Mouse (Mus musculus) lung, postnatal 0 days (tissue): Measurements from ENCODE around the gene Prap1. TPM values are rescaled to one million over a fixed set of nuclear protein-coding genes. Genes with fewer than 3 reads are reported as not detected.

Source experiments
- ATAC-seq: fragments of 200-750 bp; cut with Nextera tagmentation; 2 replicates; pipeline ENCODE4 v1.8.0; 2017; ENCODE audit warnings: moderate library complexity
- DNase-seq: peaks from one replicate; pipeline ENCODE4 v3.0.0-alpha.2; 2016; ENCODE audit warnings: low spot score
- H3K27ac ChIP-seq: fragments of 300-500 bp; sonication (generic); 2 replicates; pipeline ENCODE4 v1.5.1; 2014; ENCODE audit warnings: antibody characterized with exemption, mild to moderate bottlenecking, low read length, mixed read lengths
- H3K27me3 ChIP-seq: fragments of 300-500 bp; sonication (generic); replicated peaks from 2 replicates; pipeline ENCODE4 v1.6.1; 2014; ENCODE audit warnings: low read length, mixed read lengths; ENCODE audit not compliant: insufficient read depth
- H3K36me3 ChIP-seq: fragments of 300-500 bp; sonication (generic); 2 replicates; pipeline ENCODE4 v1.6.1; 2014; ENCODE audit warnings: low read length, mixed read lengths; ENCODE audit not compliant: insufficient read depth
- H3K4me1 ChIP-seq: fragments of 300-500 bp; sonication (generic); 2 replicates; pipeline ENCODE4 v1.6.1; 2014; ENCODE audit warnings: antibody characterized with exemption, low read depth, low read length, mixed read lengths; ENCODE audit not compliant: insufficient read depth
- H3K4me2 ChIP-seq: fragments of 300-500 bp; sonication (generic); replicated peaks from 2 replicates; pipeline ENCODE4 v1.6.1; 2014; ENCODE audit warnings: low read depth, mild to moderate bottlenecking, low read length, moderate library complexity, mixed read lengths
- H3K4me3 ChIP-seq: fragments of 300-500 bp; sonication (generic); 2 replicates; pipeline ENCODE4 v1.5.1; 2014; ENCODE audit warnings: low read depth, low read length
- H3K9ac ChIP-seq: fragments of 300-500 bp; sonication (generic); replicated peaks from 2 replicates; pipeline ENCODE4 v1.6.1; 2014; ENCODE audit warnings: low read depth, mild to moderate bottlenecking
- H3K9me3 ChIP-seq: fragments of 300-500 bp; sonication (generic); 2 replicates; pipeline ENCODE4 v1.6.1; 2016; ENCODE audit warnings: low read length, mixed read lengths
- CTCF ChIP-seq: IDR thresholded peaks from 2 replicates; pipeline ENCODE4 v1.5.1; 2016; ENCODE audit warnings: antibody characterized with exemption, mild to moderate bottlenecking
- EP300 ChIP-seq: IDR thresholded peaks from 2 replicates; pipeline ENCODE4 v1.6.1; 2016; ENCODE audit warnings: antibody characterized with exemption, mild to moderate bottlenecking, control low read depth
- WGBS: fragments of 180-500 bp; shearing (Covaris S2); extraction: QIAGEN DNeasy Blood & Tissue Kit; methylation state at CpG from one replicate; pipeline ENCODE4 v1.1.7; 2014; 5-methylcytosine and 5-hydroxymethylcytosine counted together
- polyA plus RNA-seq: library from polyadenylated mRNA; unstranded; fragments of >200 nt; fragmentation: Nextera tagmentation; extraction: Ambion mirVana; gene quantifications from 2 replicates; pipeline ENCODE4 v1.2.1, GENCODE M21; 2015

The Prap1 gene
- polyA plus RNA-seq, 1 experiment from 2014 or later, result not detected

DNA sequence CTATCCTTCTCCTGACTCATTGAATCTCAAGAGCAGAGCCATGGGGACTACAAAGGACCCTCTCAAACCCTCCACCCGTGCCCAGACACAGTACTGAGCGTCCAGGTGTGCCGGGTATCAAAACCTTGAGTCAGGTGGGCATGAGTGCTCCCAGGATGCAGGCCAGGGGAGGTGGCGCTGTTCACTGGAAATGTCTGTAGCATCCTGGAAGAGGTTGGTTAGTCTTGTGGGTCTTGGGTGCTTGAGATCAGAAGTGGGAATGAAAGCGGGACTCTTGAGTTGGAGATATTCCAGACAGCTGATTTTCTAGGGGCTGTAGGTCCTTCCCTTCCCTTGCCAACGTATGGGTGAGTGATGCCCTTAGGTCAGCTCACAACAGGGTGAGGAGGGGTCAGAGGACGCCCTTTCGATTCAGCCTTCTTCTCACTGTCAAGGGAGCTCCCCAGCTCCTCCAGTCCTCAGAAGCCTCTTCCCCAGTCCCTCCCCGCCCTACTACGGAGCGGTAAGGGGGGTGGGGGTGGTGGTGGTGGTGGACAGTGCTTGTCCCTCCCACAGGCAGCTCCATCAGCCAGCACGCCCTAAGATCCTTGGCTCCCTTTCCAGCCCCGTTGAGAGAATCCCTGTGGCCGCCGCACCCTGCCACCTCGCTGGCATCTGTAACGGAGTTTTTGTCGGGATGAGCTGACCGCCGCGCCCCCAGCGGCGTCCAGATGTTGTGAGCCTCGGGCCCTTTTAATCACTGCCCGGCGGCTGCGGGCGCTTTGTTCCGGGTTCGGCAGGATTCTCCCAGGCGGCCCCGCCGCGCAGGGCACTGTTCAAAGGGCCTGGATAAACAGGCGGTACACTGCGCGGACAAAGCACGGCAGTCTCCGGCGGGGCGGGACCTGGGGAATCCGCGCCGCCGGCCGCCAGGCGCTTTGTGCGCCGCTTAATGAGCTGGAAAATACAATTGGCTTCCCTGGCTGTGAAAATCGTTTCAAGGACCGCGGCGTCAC, 35.5 kb upstream of the Prap1 start:
- DNase-seq (peak; percentile 25), ATAC-seq (peak; percentile 46; the same call in 1 of the 2 replicates)
- 3% methylated on average over 52 of the region's 53 CpGs for WGBS
- Histone ChIP-seq H3K36me3 (no peaks in the 10 kb centered on the region), H3K27me3 (peaks cover 64% of the 10 kb centered on the region), H3K9me3 (no peaks in the 10 kb centered on the region), H3K4me1 (0 out of 2 replicates have a peak, but pooled peaks cover 8% of the 10 kb centered on the region), H3K27ac (no peak overlapping the region), H3K4me2 (peak overlapping the region; percentile 57), H3K9ac (no peak overlapping the region), H3K4me3 (peak overlapping the region; percentile 29)
- TF ChIP-seq CTCF (peak; percentile 20; the same call in 1 of the 2 replicates), EP300 (no peak)

DNA sequence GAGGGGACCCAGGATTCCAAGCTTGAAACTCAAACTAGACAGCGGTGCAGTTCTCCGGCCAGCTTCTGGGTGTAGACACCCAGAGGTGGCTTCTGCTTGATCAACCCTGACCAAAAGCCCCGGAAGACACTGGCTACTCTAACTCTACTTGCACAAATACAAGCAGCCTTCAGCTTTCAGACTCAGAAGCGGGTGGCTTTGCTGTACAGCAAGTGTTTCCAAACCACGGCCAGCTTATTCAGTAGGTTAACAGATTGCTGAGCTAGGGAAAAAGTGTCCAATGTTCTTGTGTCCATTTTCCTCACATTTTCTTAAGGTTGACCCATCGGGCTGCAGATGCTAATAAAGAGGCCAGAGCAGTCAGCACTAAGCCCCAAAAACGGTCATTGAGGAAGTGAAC, 34.7 kb upstream of the Prap1 start:
- no peak overlapping the region for H3K9ac ChIP-seq
- no peak overlapping the region for H3K27ac ChIP-seq
- peak overlapping the region; percentile 57 for H3K4me2 ChIP-seq
- no peaks in the 10 kb centered on the region for H3K9me3 ChIP-seq
- ATAC-seq (no peak), DNase-seq (no peak)
- 26% methylated on average over 7 of the region's 7 CpGs for WGBS
- peaks cover 67% of the 10 kb centered on the region for H3K27me3 ChIP-seq
- no peaks in the 10 kb centered on the region for H3K36me3 ChIP-seq
- no peak overlapping the region for H3K4me3 ChIP-seq
- H3K4me1 ChIP-seq, result 0 out of 2 replicates have a peak, but pooled peaks cover 8% of the 10 kb centered on the region
- no peak for TF ChIP-seq EP300

DNA sequence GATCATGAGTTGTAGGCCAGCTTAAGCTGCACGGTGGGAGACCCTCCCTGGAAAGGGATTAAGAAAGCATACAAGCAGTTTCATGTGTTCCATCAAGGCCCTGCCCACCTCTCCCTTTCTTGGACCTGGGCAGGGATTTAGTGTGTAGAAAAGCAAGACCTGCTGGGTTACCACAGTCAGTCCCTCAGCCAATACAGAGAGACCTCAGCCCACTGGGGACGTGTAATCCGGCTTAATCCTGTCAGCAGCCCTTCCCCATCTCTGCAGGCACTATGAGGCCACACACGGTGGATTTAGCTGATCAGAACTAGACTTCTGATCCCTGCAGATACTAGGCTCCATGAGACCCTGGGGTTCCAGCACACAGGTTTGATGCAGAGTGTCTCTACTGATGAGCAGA, 33.6 kb upstream of the Prap1 start:
- Histone ChIP-seq H3K9me3 (no peaks in the 10 kb centered on the region), H3K4me1 (0 out of 2 replicates have a peak, but pooled peaks cover 8% of the 10 kb centered on the region), H3K4me2 (no peak overlapping the region), H3K9ac (no peak overlapping the region), H3K27me3 (peaks cover 72% of the 10 kb centered on the region), H3K4me3 (no peak overlapping the region), H3K27ac (no peak overlapping the region), H3K36me3 (no peaks in the 10 kb centered on the region)
- WGBS, result 42% methylated on average over 4 of the region's 4 CpGs
- TF ChIP-seq CTCF, result no peak
- no peak for TF ChIP-seq EP300
- ATAC-seq (no peak), DNase-seq (no peak)

GRCm38 (mm10) chr7:140060936-140061831, 32.0 kb upstream of the Prap1 start:
- H3K4me3 ChIP-seq, result peak overlapping the region; percentile 25; the same call in 1 of the 2 replicates
- ATAC-seq, result peak; percentile 49
- whole genome bisulfite sequencing, result 2% methylated on average over 45 of the region's 47 CpGs

DNA sequence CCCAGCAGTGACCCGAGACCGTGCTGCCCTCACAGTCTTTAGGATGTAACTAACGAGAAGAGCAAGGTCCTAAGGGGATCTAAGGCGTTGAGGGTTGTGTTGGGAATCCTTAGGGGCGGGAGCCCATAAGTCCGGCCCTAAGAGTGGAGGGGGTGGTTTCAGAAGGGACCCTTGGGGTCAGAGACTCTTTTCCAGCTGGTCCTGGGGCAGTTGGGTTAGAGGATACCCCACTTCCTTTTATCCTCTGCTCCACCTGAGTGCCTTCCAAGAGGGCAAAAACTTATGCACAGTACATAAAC, 31.4 kb upstream of the Prap1 start:
- no peaks in the 10 kb centered on the region for H3K9me3 ChIP-seq
- TF ChIP-seq CTCF (no peak), EP300 (no peak)
- no peak overlapping the region for H3K27ac ChIP-seq
- H3K36me3 ChIP-seq, result no peaks in the 10 kb centered on the region
- H3K27me3 ChIP-seq, result peaks cover 61% of the 10 kb centered on the region
- H3K4me2 ChIP-seq, result peak overlapping the region; percentile 45; the same call in 1 of the 2 replicates
- DNase-seq (no peak), ATAC-seq (no peak)
- no peak overlapping the region for H3K9ac ChIP-seq
- H3K4me1 ChIP-seq, result 0 out of 2 replicates have a peak, but pooled peaks cover 8% of the 10 kb centered on the region
- peak overlapping the region; percentile 25; the same call in 1 of the 2 replicates for H3K4me3 ChIP-seq
- WGBS, result 5% methylated on average over 6 of the region's 6 CpGs

More at GRCm38 (mm10) chr7:140060936-140061831, 32.0 kb upstream of the Prap1 start:
- TF ChIP-seq CTCF, result 0 out of 2 replicates have a peak, but pooled peaks have one; percentile 2
- TF ChIP-seq EP300, result no peak
- DNase-seq, result peak; percentile 46
- Histone ChIP-seq H3K4me2 (peak overlapping the region; percentile 45), H3K27ac (no peak overlapping the region), H3K9ac (no peak overlapping the region), H3K27me3 (peaks cover 67% of the 10 kb centered on the region), H3K4me1 (0 out of 2 replicates have a peak, but pooled peaks cover 8% of the 10 kb centered on the region), H3K36me3 (no peaks in the 10 kb centered on the region), H3K9me3 (no peaks in the 10 kb centered on the region)

GRCm38 (mm10) chr7:140062307-140062706, 30.9 kb upstream of the Prap1 start:
- TF ChIP-seq CTCF (peak; percentile 56), EP300 (no peak)
- Histone ChIP-seq H3K4me3 (no peak overlapping the region), H3K36me3 (no peaks in the 10 kb centered on the region), H3K4me2 (no peak overlapping the region), H3K9me3 (no peaks in the 10 kb centered on the region), H3K9ac (no peak overlapping the region), H3K27ac (no peak overlapping the region), H3K4me1 (0 out of 2 replicates have a peak, but pooled peaks cover 8% of the 10 kb centered on the region), H3K27me3 (peaks cover 56% of the 10 kb centered on the region)
- peak; percentile 27 for DNase-seq
- 0 out of 2 replicates have a peak, but pooled peaks have one; percentile 39 for ATAC-seq
- WGBS, result 20% methylated on average over 11 of the region's 11 CpGs
